14 mouse cellular contexts compared by ENCODE assay signal in genomic region chr6:60935448-60936130, GRCm38 (mm10). TPM values are rescaled to one million over a fixed set of nuclear protein-coding genes. Genes with fewer than 3 reads are reported as not detected.
A peak's percentile ranks its signal among the peaks of the same experiment; 100 is the strongest.
DNase-seq lines count a peak whose midpoint lies in the region; ATAC-seq and TF ChIP-seq lines count a peak whose summit lies in the region.
"Had no signal": no experiment of that assay in that cellular context is flagged by ENCODE, and none has a peak within 500 bp of the region (broad histone marks: within the 10 kb centered on the region; RNA-seq: fewer than 3 reads in every experiment).

No protein-coding gene starts in this region.

- no peaks in the 10 kb centered on the region for H3K9me3 ChIP-seq in neural tube, embryonic 11.5 days (ENCODE audit: control insufficient read depth, low read length)
- no peaks in the 10 kb centered on the region for H3K9me3 ChIP-seq in liver, embryonic 14.5 days (ENCODE audit: control insufficient read depth, low read length)
- no peaks in the 10 kb centered on the region for H3K9me3 ChIP-seq in forebrain, embryonic 11.5 days (ENCODE audit: control insufficient read depth, low read length)
- H3K9me3 ChIP-seq: forebrain, embryonic 10.5 days; neural tube, embryonic 13.5 days had no signal

- no peak for TF ChIP-seq CTCF in liver, embryonic 14.5 days (IDR thresholded peaks at IDR 0.05; ENCODE audit: low read depth)

- no peak overlapping the region for H3K9ac ChIP-seq in neural tube, embryonic 11.5 days (ENCODE audit: low read length)
- H3K9ac ChIP-seq in liver, embryonic 14.5 days (replicated peaks): peak overlapping the region; percentile 84
- no peak overlapping the region for H3K9ac ChIP-seq in forebrain, embryonic 11.5 days (ENCODE audit: low read length)
- H3K9ac ChIP-seq: neural tube, embryonic 13.5 days had no signal

- DNase-seq in neural tube, embryonic 11.5 days (ENCODE audit: low spot score): no peak
- no peak for DNase-seq in neural tube, embryonic 10.5 days (ENCODE audit: extremely low spot score, low spot score)
- peak; percentile 8 for DNase-seq in embryo, embryonic 11.5 days (ENCODE audit: low read depth, low spot score)
- peak; percentile 91 to 95 (median 92) for DNase-seq in liver, embryonic 14.5 days (ENCODE audit: low read depth in 3 of 3, low spot score in 3 of 3)
- peak; percentile 35 for DNase-seq in yolk sac, embryonic 10.5 days (ENCODE audit: low spot score)
- no peak for DNase-seq in adrenal gland, adult 8-10 months
- DNase-seq in forebrain, embryonic 11.5 days (ENCODE audit: low spot score): no peak
- DNase-seq: cerebellum, postnatal 14 days; kidney, postnatal 10 days; retina, postnatal 1 day had no signal

- H3K4me3 ChIP-seq in neural tube, embryonic 11.5 days (ENCODE audit: low read depth, low read length): no peak overlapping the region
- peak overlapping the region; percentile 29 to 58 for H3K4me3 ChIP-seq in liver, embryonic 14.5 days (ENCODE audit: insufficient read depth in 1 of 2, low read depth in 2 of 2, low read length in 2 of 2)
- no peak overlapping the region for H3K4me3 ChIP-seq in forebrain, embryonic 11.5 days (ENCODE audit: low read depth, low read length)
- H3K4me3 ChIP-seq: forebrain, embryonic 10.5 days; neural tube, embryonic 13.5 days had no signal

- H3K27me3 ChIP-seq in neural tube, embryonic 11.5 days (ENCODE audit: control insufficient read depth, insufficient read depth, low read length): no peaks in the 10 kb centered on the region
- no peaks in the 10 kb centered on the region for H3K27me3 ChIP-seq in liver, embryonic 14.5 days (ENCODE audit: control insufficient read depth, insufficient read depth, low read length)
- H3K27me3 ChIP-seq in forebrain, embryonic 11.5 days (ENCODE audit: control insufficient read depth, insufficient read depth, low read length): no peaks in the 10 kb centered on the region
- H3K27me3 ChIP-seq: neural tube, embryonic 13.5 days had no signal

- H3K36me3 ChIP-seq in neural tube, embryonic 11.5 days (ENCODE audit: control insufficient read depth, insufficient read depth, low read length): no peaks in the 10 kb centered on the region
- H3K36me3 ChIP-seq in liver, embryonic 14.5 days (replicated peaks; ENCODE audit: control insufficient read depth, insufficient read depth, low read depth): no peaks in the 10 kb centered on the region
- no peaks in the 10 kb centered on the region for H3K36me3 ChIP-seq in forebrain, embryonic 11.5 days (ENCODE audit: control insufficient read depth, insufficient read depth, low read length)
- H3K36me3 ChIP-seq: forebrain, embryonic 10.5 days; neural tube, embryonic 13.5 days had no signal

- no peak for ATAC-seq in neural tube, embryonic 11.5 days (ENCODE audit: insufficient read depth, low FRiP score, low TSS enrichment)
- peak; percentile 88 for ATAC-seq in liver, embryonic 14.5 days (ENCODE audit: insufficient read depth)
- no peak for ATAC-seq in forebrain, embryonic 11.5 days (replicated peaks; ENCODE audit: low FRiP score)
- ATAC-seq: hindbrain, postnatal 0 days had no signal

- H3K4me1 ChIP-seq in neural tube, embryonic 11.5 days (ENCODE audit: control insufficient read depth, insufficient read depth, low read length): no peaks in the 10 kb centered on the region
- peaks cover 30 to 38% of the 10 kb centered on the region in 2 experiments for H3K4me1 ChIP-seq in liver, embryonic 14.5 days (replicated peaks; ENCODE audit: control insufficient read depth in 2 of 2, insufficient read depth in 2 of 2, low read length in 1 of 2)
- H3K4me1 ChIP-seq in forebrain, embryonic 11.5 days (replicated peaks; ENCODE audit: control insufficient read depth, insufficient read depth, low read length): no peaks in the 10 kb centered on the region
- H3K4me1 ChIP-seq: forebrain, embryonic 10.5 days; neural tube, embryonic 13.5 days had no signal

- 0 out of 2 replicates have a peak overlapping the region, but pooled peaks have one; percentile 46 for H3K27ac ChIP-seq in neural tube, embryonic 11.5 days (ENCODE audit: low read depth, low read length)
- H3K27ac ChIP-seq in liver, embryonic 14.5 days: peak overlapping the region; percentile 99
- no peak overlapping the region for H3K27ac ChIP-seq in forebrain, embryonic 11.5 days (ENCODE audit: low read depth, low read length)
- H3K27ac ChIP-seq: forebrain, embryonic 10.5 days; hindbrain, postnatal 0 days; neural tube, embryonic 13.5 days had no signal

- 76% methylated on average over 4 of the region's 4 CpGs for WGBS in neural tube, embryonic 11.5 days
- 7% methylated on average over 4 of the region's 4 CpGs for WGBS in liver, embryonic 14.5 days (ENCODE audit: insufficient replicate concordance)
- 83% methylated on average over 4 of the region's 4 CpGs for WGBS in forebrain, embryonic 11.5 days

- TF ChIP-seq EP300 in liver, embryonic 14.5 days (IDR thresholded peaks at IDR 0.05; ENCODE audit: low read depth): peak; percentile 97

- H3K4me2 ChIP-seq in neural tube, embryonic 11.5 days (ENCODE audit: low read depth): no peak overlapping the region
- peak overlapping the region; percentile 85 for H3K4me2 ChIP-seq in liver, embryonic 14.5 days (ENCODE audit: low read depth)
- H3K4me2 ChIP-seq in forebrain, embryonic 11.5 days (ENCODE audit: low read depth, low read length, severe bottlenecking): no peak overlapping the region
- H3K4me2 ChIP-seq: neural tube, embryonic 13.5 days had no signal

RNA-seq across cellular contexts. Expression of gene Mmrn1, which starts 10.8 kb away (rescaled TPM):
- 7.8 and 8.9 TPM in 2 replicates for polyA plus RNA-seq in neural tube, embryonic 11.5 days (2014; fragmentation: Nextera tagmentation; extraction: Ambion mirVana)
- polyA plus RNA-seq in liver, embryonic 14.5 days (2012; rRNA removed): 2.0 and 2.9 TPM in 2 replicates
- polyA plus RNA-seq in liver, embryonic 14.5 days (2014; fragmentation: Nextera tagmentation; extraction: Ambion mirVana): 5.0 and 6.9 TPM in 2 replicates
- total RNA-seq in adrenal gland, adult 8-10 months (2022): 1 to 10 TPM in 2 of 4 experiments, under 1 TPM in 2; 0.40 to 1.2 (median 1.0) TPM
- 5.6 and 6.5 TPM in 2 replicates for polyA plus RNA-seq in forebrain, embryonic 11.5 days (2014; fragmentation: Nextera tagmentation; extraction: Ambion mirVana)
- total RNA-seq: left cerebral cortex, adult 18-20 months had no signal

Comparison
In these comparisons a context has a peak if more than half of its experiments do, and no peak if none do; other contexts are left out.
1. DNase-seq: peak in embryo, embryonic 11.5 days (single experiment), liver, embryonic 14.5 days (3 of 3) and yolk sac, embryonic 10.5 days (single experiment); none in neural tube, embryonic 11.5 days (single experiment), neural tube, embryonic 10.5 days (single experiment), adrenal gland, adult 8-10 months (single experiment) and forebrain, embryonic 11.5 days (single experiment).
2. H3K4me3 ChIP-seq: peak in liver, embryonic 14.5 days (2 of 2); none in neural tube, embryonic 11.5 days (single experiment) and forebrain, embryonic 11.5 days (single experiment).